ENCODE assay signal across 23 mouse cellular contexts in the genomic region with DNA sequence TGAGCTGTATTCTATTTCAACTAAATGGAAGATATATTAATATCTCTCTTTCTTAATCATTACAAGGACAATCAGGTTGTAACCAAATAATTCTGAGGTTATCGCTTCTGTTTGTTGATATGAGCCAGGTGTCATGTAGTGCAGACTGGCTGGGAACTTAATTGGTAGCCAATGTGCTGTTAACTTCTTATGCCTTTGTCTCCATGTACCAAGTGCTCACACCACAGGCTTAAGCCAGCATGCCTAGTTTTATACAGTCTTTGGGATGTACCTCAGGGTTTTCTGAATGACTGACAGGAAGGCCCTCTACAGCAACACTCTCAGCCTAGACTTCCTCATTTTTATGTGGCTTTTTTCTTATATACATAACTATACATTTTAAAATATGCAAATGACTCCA.
DNase-seq lines count a peak whose midpoint lies in the region; ATAC-seq and TF ChIP-seq lines count a peak whose summit lies in the region.
"Had no signal": no experiment of that assay in that cellular context is flagged by ENCODE, and none has a peak within 500 bp of the region (broad histone marks: within the 10 kb centered on the region; RNA-seq: fewer than 3 reads in every experiment).

No protein-coding gene starts in this region.

- H3K36me3 ChIP-seq in forebrain, embryonic 13.5 days (ENCODE audit: poor library complexity, severe bottlenecking): no peaks in the 10 kb centered on the region
- no peaks in the 10 kb centered on the region for H3K36me3 ChIP-seq in forebrain, embryonic 11.5 days (ENCODE audit: control insufficient read depth, insufficient read depth, low read length)
- no peaks in the 10 kb centered on the region for H3K36me3 ChIP-seq in hindbrain, postnatal 0 days (ENCODE audit: insufficient read depth, low read length)
- no peaks in the 10 kb centered on the region for H3K36me3 ChIP-seq in hindbrain, embryonic 12.5 days
- H3K36me3 ChIP-seq in forebrain, postnatal 0 days (ENCODE audit: insufficient read depth): no peaks in the 10 kb centered on the region
- H3K36me3 ChIP-seq: embryonic facial prominence, embryonic 12.5 days; embryonic facial prominence, embryonic 15.5 days; hindbrain, embryonic 13.5 days had no signal

- no peak overlapping the region for H3K9ac ChIP-seq in forebrain, embryonic 13.5 days
- no peak overlapping the region for H3K9ac ChIP-seq in forebrain, embryonic 11.5 days (ENCODE audit: low read length)
- no peak overlapping the region for H3K9ac ChIP-seq in hindbrain, postnatal 0 days (replicated peaks; ENCODE audit: low read length)
- H3K9ac ChIP-seq in hindbrain, embryonic 12.5 days: no peak overlapping the region
- H3K9ac ChIP-seq in forebrain, postnatal 0 days: no peak overlapping the region
- H3K9ac ChIP-seq: embryonic facial prominence, embryonic 12.5 days; embryonic facial prominence, embryonic 15.5 days; hindbrain, embryonic 13.5 days had no signal

- WGBS in forebrain, embryonic 13.5 days: 84% methylated on average over 1 of the region's 1 CpGs
- 91% methylated on average over 1 of the region's 1 CpGs for WGBS in forebrain, embryonic 11.5 days
- 85% methylated on average over 1 of the region's 1 CpGs for WGBS in hindbrain, postnatal 0 days
- WGBS in hindbrain, embryonic 12.5 days: 95% methylated on average over 1 of the region's 1 CpGs
- WGBS in forebrain, postnatal 0 days: 65% methylated on average over 1 of the region's 1 CpGs

- no peaks in the 10 kb centered on the region for H3K9me3 ChIP-seq in forebrain, embryonic 13.5 days (replicated peaks)
- H3K9me3 ChIP-seq in forebrain, embryonic 11.5 days (ENCODE audit: control insufficient read depth, low read length): no peaks in the 10 kb centered on the region
- no peaks in the 10 kb centered on the region for H3K9me3 ChIP-seq in hindbrain, postnatal 0 days (ENCODE audit: low read length)
- H3K9me3 ChIP-seq in hindbrain, embryonic 12.5 days (replicated peaks): no peaks in the 10 kb centered on the region
- no peaks in the 10 kb centered on the region for H3K9me3 ChIP-seq in forebrain, postnatal 0 days (ENCODE audit: low read length)
- H3K9me3 ChIP-seq: embryonic facial prominence, embryonic 12.5 days; embryonic facial prominence, embryonic 15.5 days; hindbrain, embryonic 13.5 days had no signal

- no peak for TF ChIP-seq CTCF in hindbrain, postnatal 0 days (IDR thresholded peaks at IDR 0.05; ENCODE audit: low read depth)
- TF ChIP-seq CTCF in forebrain, postnatal 0 days (IDR thresholded peaks at IDR 0.05; ENCODE audit: low read depth): no peak

- H3K4me1 ChIP-seq in forebrain, embryonic 13.5 days: no peaks in the 10 kb centered on the region
- no peaks in the 10 kb centered on the region for H3K4me1 ChIP-seq in forebrain, embryonic 11.5 days (replicated peaks; ENCODE audit: control insufficient read depth, insufficient read depth, low read length)
- no peaks in the 10 kb centered on the region for H3K4me1 ChIP-seq in hindbrain, postnatal 0 days (ENCODE audit: insufficient read depth, low read length)
- H3K4me1 ChIP-seq in hindbrain, embryonic 12.5 days: no peaks in the 10 kb centered on the region
- no peaks in the 10 kb centered on the region for H3K4me1 ChIP-seq in forebrain, postnatal 0 days (ENCODE audit: insufficient read depth)
- H3K4me1 ChIP-seq: embryonic facial prominence, embryonic 12.5 days; embryonic facial prominence, embryonic 15.5 days; hindbrain, embryonic 13.5 days had no signal

- H3K4me3 ChIP-seq in forebrain, embryonic 13.5 days: no peak overlapping the region
- H3K4me3 ChIP-seq in forebrain, embryonic 11.5 days (ENCODE audit: low read depth, low read length): no peak overlapping the region
- no peak overlapping the region for H3K4me3 ChIP-seq in hindbrain, postnatal 0 days (ENCODE audit: low read length)
- no peak overlapping the region for H3K4me3 ChIP-seq in hindbrain, embryonic 12.5 days
- no peak overlapping the region for H3K4me3 ChIP-seq in forebrain, postnatal 0 days (ENCODE audit: low read depth, low read length)
- H3K4me3 ChIP-seq: embryonic facial prominence, embryonic 12.5 days; embryonic facial prominence, embryonic 15.5 days; hindbrain, embryonic 13.5 days had no signal

- 0 out of 2 replicates have a peak, but pooled peaks have one; percentile 65 for ATAC-seq in forebrain, embryonic 13.5 days
- ATAC-seq in forebrain, embryonic 11.5 days (replicated peaks; ENCODE audit: low FRiP score): no peak
- no peak for ATAC-seq in hindbrain, postnatal 0 days
- no peak for ATAC-seq in hindbrain, embryonic 12.5 days (ENCODE audit: low FRiP score)
- no peak for ATAC-seq in forebrain, postnatal 0 days
- ATAC-seq: CD4-positive, CD25-positive, alpha-beta regulatory T cell, adult 4 months; hindbrain, embryonic 16.5 days; inflammation-experienced regulatory T-cells, adult 6 months; intestine, embryonic 16.5 days had no signal

- H3K27ac ChIP-seq in forebrain, embryonic 13.5 days: no peak overlapping the region
- no peak overlapping the region for H3K27ac ChIP-seq in forebrain, embryonic 11.5 days (ENCODE audit: low read depth, low read length)
- H3K27ac ChIP-seq in hindbrain, postnatal 0 days: no peak overlapping the region
- H3K27ac ChIP-seq in hindbrain, embryonic 12.5 days: no peak overlapping the region
- no peak overlapping the region for H3K27ac ChIP-seq in forebrain, postnatal 0 days (ENCODE audit: low read depth, low read length)
- H3K27ac ChIP-seq: embryonic facial prominence, embryonic 12.5 days; embryonic facial prominence, embryonic 15.5 days; hindbrain, embryonic 13.5 days had no signal

- no peak for DNase-seq in forebrain, embryonic 11.5 days (ENCODE audit: low spot score)
- peak; percentile 8 for DNase-seq in hindbrain, postnatal 0 days (ENCODE audit: low spot score)
- DNase-seq in retina, embryonic 14.5 days (ENCODE audit: low spot score): peak; percentile 2
- DNase-seq in retina, postnatal 1 day: no peak
- DNase-seq in forebrain, postnatal 0 days: peak; percentile 6
- DNase-seq in kidney, postnatal 25 days: no peak
- DNase-seq: adrenal gland, adult 2 months; adrenal gland, postnatal 25 days; cerebellum, adult 18-20 months; cerebellum, adult 9-10 months; gastrocnemius, postnatal 14 days; heart, adult 11 months; kidney, adult 18-20 months had no signal

- H3K27me3 ChIP-seq in forebrain, embryonic 13.5 days: no peaks in the 10 kb centered on the region
- H3K27me3 ChIP-seq in forebrain, embryonic 11.5 days (ENCODE audit: control insufficient read depth, insufficient read depth, low read length): no peaks in the 10 kb centered on the region
- no peaks in the 10 kb centered on the region for H3K27me3 ChIP-seq in hindbrain, postnatal 0 days (ENCODE audit: insufficient read depth, low read length)
- no peaks in the 10 kb centered on the region for H3K27me3 ChIP-seq in hindbrain, embryonic 12.5 days
- H3K27me3 ChIP-seq in forebrain, postnatal 0 days (ENCODE audit: insufficient read depth, low read length): no peaks in the 10 kb centered on the region
- H3K27me3 ChIP-seq: embryonic facial prominence, embryonic 12.5 days; embryonic facial prominence, embryonic 15.5 days; hindbrain, embryonic 13.5 days had no signal

- no peak overlapping the region for H3K4me2 ChIP-seq in forebrain, embryonic 13.5 days
- no peak overlapping the region for H3K4me2 ChIP-seq in forebrain, embryonic 11.5 days (ENCODE audit: low read depth, low read length, severe bottlenecking)
- no peak overlapping the region for H3K4me2 ChIP-seq in hindbrain, postnatal 0 days (ENCODE audit: low read depth, low read length)
- H3K4me2 ChIP-seq in hindbrain, embryonic 12.5 days (replicated peaks): no peak overlapping the region
- H3K4me2 ChIP-seq in forebrain, postnatal 0 days (ENCODE audit: low read depth): no peak overlapping the region
- H3K4me2 ChIP-seq: embryonic facial prominence, embryonic 12.5 days; embryonic facial prominence, embryonic 15.5 days; heart, embryonic 11.5 days; hindbrain, embryonic 13.5 days had no signal

Comparison
In these comparisons a context has a peak if more than half of its experiments do, and no peak if none do; other contexts are left out.
1. DNase-seq: peak in hindbrain, postnatal 0 days (single experiment), retina, embryonic 14.5 days (single experiment) and forebrain, postnatal 0 days (single experiment); none in forebrain, embryonic 11.5 days (single experiment), retina, postnatal 1 day (single experiment) and kidney, postnatal 25 days (0 of 2).